Mouse (Mus musculus) midbrain, embryonic 16.5 days (tissue): ENCODE measurements around the gene Lrrc4b. TPM values are rescaled to one million over a fixed set of nuclear protein-coding genes. Genes with fewer than 3 reads are reported as not detected.

Experiments used
- ATAC-seq: fragments of 200-750 bp; cut with Nextera tagmentation; 2 replicates; pipeline ENCODE4 v1.8.0; 2017; ENCODE audit warnings: moderate TSS enrichment
- H3K27ac ChIP-seq: fragments of 300-500 bp; sonication (generic); 2 replicates; pipeline ENCODE4 v1.5.1; 2014; ENCODE audit warnings: mild to moderate bottlenecking, low read length, mixed read lengths
- H3K27me3 ChIP-seq: fragments of 300-500 bp; sonication (generic); 2 replicates; pipeline ENCODE4 v1.6.1; 2014; ENCODE audit warnings: low read depth, low read length, mixed read lengths; ENCODE audit not compliant: control insufficient read depth, insufficient read depth
- H3K36me3 ChIP-seq: fragments of 300-500 bp; sonication (generic); 2 replicates; pipeline ENCODE4 v1.6.1; 2014; ENCODE audit warnings: mild to moderate bottlenecking, low read length, moderate library complexity, mixed read lengths; ENCODE audit not compliant: control insufficient read depth, insufficient read depth
- H3K4me1 ChIP-seq: fragments of 300-500 bp; sonication (generic); 2 replicates; pipeline ENCODE4 v1.6.1; 2014; ENCODE audit warnings: mild to moderate bottlenecking, low read length, mixed read lengths; ENCODE audit not compliant: control insufficient read depth, insufficient read depth
- H3K4me2 ChIP-seq: fragments of 300-500 bp; sonication (generic); 2 replicates; pipeline ENCODE4 v1.6.1; 2014; ENCODE audit warnings: mild to moderate bottlenecking, low read length, mixed read lengths
- H3K4me3 ChIP-seq: fragments of 300-500 bp; sonication (generic); 2 replicates; pipeline ENCODE4 v1.5.1; 2014; ENCODE audit warnings: low read depth, mild to moderate bottlenecking, low read length, moderate library complexity, mixed read lengths
- H3K9ac ChIP-seq: fragments of 300-500 bp; sonication (generic); 2 replicates; pipeline ENCODE4 v1.6.1; 2014; ENCODE audit warnings: low read depth, low read length, mixed read lengths
- H3K9me3 ChIP-seq: fragments of 300-500 bp; sonication (generic); replicated peaks from 2 replicates; pipeline ENCODE4 v1.6.1; 2014; ENCODE audit warnings: mild to moderate bottlenecking, low read length, mixed read lengths; ENCODE audit not compliant: control insufficient read depth, poor library complexity, severe bottlenecking
- WGBS: fragments of 180-500 bp; shearing (Covaris S2); extraction: QIAGEN DNeasy Blood & Tissue Kit; methylation state at CpG from one replicate; pipeline ENCODE4 v1.1.7; 2014; 5-methylcytosine and 5-hydroxymethylcytosine counted together
- polyA plus RNA-seq: library from polyadenylated mRNA; unstranded; fragments of >200 nt; fragmentation: Nextera tagmentation; extraction: Ambion mirVana; gene quantifications from 2 replicates; pipeline ENCODE4 v1.2.1, GENCODE M21; 2015

Gene Lrrc4b
- polyA plus RNA-seq, 1 experiment from 2014 or later = 15.9 TPM

GRCm38 (mm10) chr7:44432550-44432949, 3.7 kb downstream of the Lrrc4b start:
- no peak overlapping the region for H3K4me2 ChIP-seq
- no peaks in the 10 kb centered on the region for H3K9me3 ChIP-seq
- no peak overlapping the region for H3K27ac ChIP-seq
- no peaks in the 10 kb centered on the region for H3K36me3 ChIP-seq
- no peaks in the 10 kb centered on the region for H3K27me3 ChIP-seq
- no peak overlapping the region for H3K9ac ChIP-seq
- 83% methylated on average over 6 of the region's 6 CpGs for WGBS
- ATAC-seq = no peak
- no peak overlapping the region for H3K4me3 ChIP-seq
- peaks cover 46% of the 10 kb centered on the region for H3K4me1 ChIP-seq

GRCm38 (mm10) chr7:44433371-44433770, 4.6 kb downstream of the Lrrc4b start:
- H3K27me3 ChIP-seq = no peaks in the 10 kb centered on the region
- H3K9ac ChIP-seq = no peak overlapping the region
- peaks cover 48% of the 10 kb centered on the region for H3K4me1 ChIP-seq
- H3K9me3 ChIP-seq = no peaks in the 10 kb centered on the region
- no peak overlapping the region for H3K4me3 ChIP-seq
- no peak overlapping the region for H3K4me2 ChIP-seq
- H3K27ac ChIP-seq = no peak overlapping the region
- peak; percentile 11; the same call in 1 of the 2 replicates for ATAC-seq
- 14% methylated on average over 7 of the region's 7 CpGs for WGBS
- H3K36me3 ChIP-seq = no peaks in the 10 kb centered on the region

GRCm38 (mm10) chr7:44434089-44434488, 5.3 kb downstream of the Lrrc4b start:
- no peaks in the 10 kb centered on the region for H3K9me3 ChIP-seq
- H3K27me3 ChIP-seq = no peaks in the 10 kb centered on the region
- peaks cover 50% of the 10 kb centered on the region for H3K4me1 ChIP-seq
- H3K4me2 ChIP-seq = no peak overlapping the region
- no peak overlapping the region for H3K27ac ChIP-seq
- H3K4me3 ChIP-seq = no peak overlapping the region
- H3K9ac ChIP-seq = no peak overlapping the region
- WGBS = 81% methylated on average over 9 of the region's 9 CpGs
- H3K36me3 ChIP-seq = no peaks in the 10 kb centered on the region
- no peak for ATAC-seq

DNA sequence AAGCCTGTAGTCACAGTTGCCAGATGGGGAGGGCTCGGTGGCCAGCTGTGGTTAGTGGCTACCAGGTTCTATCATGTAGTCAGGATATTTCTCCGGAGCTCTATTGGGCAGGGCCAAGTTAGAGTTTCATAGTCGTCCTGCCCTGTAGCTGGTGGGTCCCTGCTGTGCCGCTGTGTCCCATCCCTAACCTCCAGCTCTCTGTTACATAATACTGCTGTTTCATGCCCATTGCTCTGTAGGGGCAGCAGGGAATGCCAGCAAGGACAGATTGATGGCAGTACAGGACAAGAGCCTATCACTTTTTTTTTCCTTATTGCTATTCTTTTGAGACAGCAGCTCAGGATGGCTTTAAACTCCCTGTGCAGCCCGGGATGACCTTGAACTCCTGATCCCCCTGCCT, 7.0 kb downstream of the Lrrc4b start:
- H3K4me1 ChIP-seq = peaks cover 44% of the 10 kb centered on the region
- ATAC-seq = no peak

GRCm38 (mm10) chr7:44436267-44436666, 7.4 kb downstream of the Lrrc4b start:
- Histone ChIP-seq H3K9me3 (no peaks in the 10 kb centered on the region), H3K9ac (no peak overlapping the region), H3K36me3 (no peaks in the 10 kb centered on the region), H3K27me3 (no peaks in the 10 kb centered on the region), H3K4me2 (no peak overlapping the region), H3K4me1 (peaks cover 44% of the 10 kb centered on the region), H3K27ac (no peak overlapping the region), H3K4me3 (no peak overlapping the region)
- WGBS = 9% methylated on average over 1 of the region's 1 CpGs
- ATAC-seq = no peak

More for the DNA sequence above, 7.0 kb downstream of the Lrrc4b start:
- no peaks in the 10 kb centered on the region for H3K36me3 ChIP-seq
- no peak overlapping the region for H3K9ac ChIP-seq
- no peaks in the 10 kb centered on the region for H3K9me3 ChIP-seq
- no peaks in the 10 kb centered on the region for H3K27me3 ChIP-seq
- H3K27ac ChIP-seq = no peak overlapping the region
- no peak overlapping the region for H3K4me3 ChIP-seq
- WGBS = 71% methylated on average over 5 of the region's 5 CpGs
- no peak overlapping the region for H3K4me2 ChIP-seq

DNA sequence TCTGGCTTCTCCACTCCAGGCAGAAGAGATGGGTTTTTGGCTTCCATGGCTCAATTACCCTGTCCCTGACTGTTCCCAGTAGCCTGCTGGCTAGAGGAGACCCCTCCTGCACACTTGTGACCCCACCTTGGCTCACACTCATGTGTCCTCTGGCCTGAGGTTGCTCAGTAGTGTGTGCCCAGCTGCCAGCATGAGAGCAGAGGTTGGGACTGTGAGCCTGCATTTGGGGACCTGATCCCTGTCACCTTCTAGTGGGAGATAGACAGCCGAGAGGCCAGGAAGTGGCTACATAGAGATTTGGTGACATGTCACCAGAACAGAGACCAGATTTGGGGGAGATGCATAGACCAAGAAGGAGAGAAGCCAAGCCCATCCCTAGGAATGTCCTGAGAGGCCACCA, 8.4 kb downstream of the Lrrc4b start:
- Histone ChIP-seq H3K4me2 (no peak overlapping the region), H3K27ac (no peak overlapping the region), H3K9me3 (no peaks in the 10 kb centered on the region), H3K27me3 (no peaks in the 10 kb centered on the region), H3K4me1 (peaks cover 37% of the 10 kb centered on the region), H3K9ac (no peak overlapping the region), H3K4me3 (no peak overlapping the region), H3K36me3 (no peaks in the 10 kb centered on the region)
- WGBS = 77% methylated on average over 1 of the region's 1 CpGs
- no peak for ATAC-seq

DNA sequence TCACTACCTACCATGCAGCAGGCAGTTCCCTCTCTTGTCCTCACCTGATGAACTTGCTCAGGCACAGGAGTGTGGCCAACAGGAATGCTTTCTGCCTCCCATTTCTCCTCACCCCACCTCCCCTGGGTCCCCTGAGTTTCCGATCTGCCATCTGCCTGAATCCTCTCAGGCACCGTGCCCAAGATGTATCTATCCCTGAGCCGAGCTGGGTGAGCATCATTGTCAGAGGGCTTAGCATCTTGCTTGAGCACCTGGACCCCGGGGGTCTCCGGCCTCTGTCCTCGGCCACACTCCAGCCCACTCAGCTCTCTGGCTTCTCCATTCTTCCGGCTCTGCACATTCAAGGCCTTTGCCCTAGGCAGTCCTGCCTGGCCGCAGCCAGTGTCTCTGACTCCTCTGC, 9.1 kb downstream of the Lrrc4b start:
- H3K36me3 ChIP-seq = no peaks in the 10 kb centered on the region
- 0 out of 2 replicates have a peak overlapping the region, but pooled peaks have one; percentile 7 for H3K27ac ChIP-seq
- no peaks in the 10 kb centered on the region for H3K27me3 ChIP-seq
- WGBS = 59% methylated on average over 8 of the region's 8 CpGs
- 0 out of 2 replicates have a peak overlapping the region, but pooled peaks have one; percentile 26 for H3K9ac ChIP-seq
- ATAC-seq = no peak
- H3K4me1 ChIP-seq = peaks cover 30% of the 10 kb centered on the region
- H3K4me2 ChIP-seq = no peak overlapping the region
- no peaks in the 10 kb centered on the region for H3K9me3 ChIP-seq
- H3K4me3 ChIP-seq = no peak overlapping the region

GRCm38 (mm10) chr7:44439696-44440095, 10.9 kb downstream of the Lrrc4b start:
- no peak overlapping the region for H3K4me3 ChIP-seq
- H3K36me3 ChIP-seq = peaks cover 2% of the 10 kb centered on the region; the same call in 1 of the 2 replicates
- H3K9ac ChIP-seq = 0 out of 2 replicates have a peak overlapping the region, but pooled peaks have one; percentile 27
- 80% methylated on average over 2 of the region's 2 CpGs for WGBS
- H3K27ac ChIP-seq = no peak overlapping the region
- H3K4me1 ChIP-seq = peaks cover 36% of the 10 kb centered on the region
- no peaks in the 10 kb centered on the region for H3K27me3 ChIP-seq
- ATAC-seq = no peak
- no peaks in the 10 kb centered on the region for H3K9me3 ChIP-seq
- no peak overlapping the region for H3K4me2 ChIP-seq

DNA sequence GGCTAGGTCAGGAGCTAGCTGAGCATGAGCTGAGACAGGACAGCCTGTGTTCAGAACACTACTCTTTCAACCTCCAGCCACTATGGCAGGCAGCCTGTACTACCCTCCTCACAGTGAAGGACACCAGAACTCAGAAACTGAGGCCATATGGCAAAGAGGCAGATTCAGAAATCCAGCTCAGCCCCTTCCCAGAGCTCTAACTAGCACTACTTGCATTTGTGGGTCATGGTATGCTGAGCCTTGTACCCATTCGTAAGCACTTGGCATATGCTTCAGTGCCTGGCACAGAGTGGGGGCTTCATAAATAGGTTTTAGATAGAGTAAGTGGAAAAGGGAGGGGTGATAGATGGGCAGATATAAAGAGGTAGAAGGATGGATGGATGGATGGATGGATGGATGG, 11.7 kb downstream of the Lrrc4b start:
- Histone ChIP-seq H3K36me3 (peaks cover 9% of the 10 kb centered on the region; the same call in 1 of the 2 replicates), H3K27ac (peak overlapping the region; percentile 97), H3K4me2 (peak overlapping the region; percentile 6; the same call in 1 of the 2 replicates)

More for the DNA sequence above, 11.7 kb downstream of the Lrrc4b start:
- no peaks in the 10 kb centered on the region for H3K27me3 ChIP-seq
- no peak overlapping the region for H3K9ac ChIP-seq
- peaks cover 44% of the 10 kb centered on the region for H3K4me1 ChIP-seq
- H3K4me3 ChIP-seq = no peak overlapping the region
- H3K9me3 ChIP-seq = no peaks in the 10 kb centered on the region
- no peak for ATAC-seq
- WGBS = 84% methylated on average over 1 of the region's 1 CpGs
